Mouse (Mus musculus) lung, postnatal 10 days (tissue): ENCODE results near the gene Fez1.

ENCODE experiments used
- DNase-seq: peaks from one replicate; pipeline ENCODE4 v3.0.0; 2021

The Fez1 gene

GRCm38 (mm10) chr9:36898560-36898959 is 76.9 kb downstream of the Fez1 start:
- peak; percentile 6 for DNase-seq

- DNase-seq = no peak
Observed at GRCm38 (mm10) chr9:36900464-36900863, 78.8 kb downstream of the Fez1 start.

GRCm38 (mm10) chr9:36905452-36905851 is 83.8 kb downstream of the Fez1 start:
- DNase-seq = peak; percentile 59

GRCm38 (mm10) chr9:36916362-36916761 is 94.7 kb downstream of the Fez1 start:
- DNase-seq = peak; percentile 88

GRCm38 (mm10) chr9:36916915-36917314 is 95.3 kb downstream of the Fez1 start:
- DNase-seq = peak; percentile 80

- DNase-seq = no peak
Observed at GRCm38 (mm10) chr9:36918582-36918981, 96.9 kb downstream of the Fez1 start.

- peak; percentile 18 for DNase-seq
Observed at GRCm38 (mm10) chr9:36919472-36919871, 97.8 kb downstream of the Fez1 start.

GRCm38 (mm10) chr9:36921718-36922415 is 100.2 kb downstream of the Fez1 start:
- no peak for DNase-seq

GRCm38 (mm10) chr9:36923753-36924152 is 102.1 kb downstream of the Fez1 start:
- no peak for DNase-seq
